Mouse (Mus musculus) kidney, postnatal 25 days (tissue): ENCODE results near the gene Gm36028.

Experiments
- DNase-seq, 2 experiments: peaks; one replicate each; pipeline ENCODE4 v3.0.0; 2021; ENCODE audit warnings: mixed read lengths in 2 of 2

The Gm36028 gene

GRCm38 (mm10) chr16:37857495-37857894 lies 3.5 kb downstream of the Gm36028 start:
- DNase-seq = peak; percentile 54 to 86

GRCm38 (mm10) chr16:37856327-37856726 lies 4.6 kb downstream of the Gm36028 start:
- DNase-seq = peak; percentile 30 to 75

DNA sequence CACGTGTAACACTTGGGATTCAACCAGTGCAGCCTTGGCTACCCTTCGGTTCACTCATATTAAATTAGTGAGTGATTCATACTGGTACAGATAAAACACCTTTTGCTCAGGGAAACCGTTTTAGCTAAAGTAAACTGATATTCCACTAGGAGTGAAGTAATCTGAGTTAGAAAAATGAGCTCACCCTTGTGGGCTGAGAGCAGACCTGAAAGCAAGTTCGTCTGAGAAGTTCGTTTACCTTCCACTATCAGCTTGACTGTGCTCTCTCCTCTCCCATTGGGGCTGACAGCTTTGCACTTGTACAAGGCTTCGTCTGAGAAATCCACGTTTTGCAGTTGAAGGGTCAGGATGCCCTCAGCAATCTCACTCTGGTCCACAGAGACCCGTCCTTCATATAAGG lies 5.4 kb downstream of the Gm36028 start:
- no peak for DNase-seq

GRCm38 (mm10) chr16:37854593-37854992 lies 6.4 kb downstream of the Gm36028 start:
- DNase-seq = no peak

DNA sequence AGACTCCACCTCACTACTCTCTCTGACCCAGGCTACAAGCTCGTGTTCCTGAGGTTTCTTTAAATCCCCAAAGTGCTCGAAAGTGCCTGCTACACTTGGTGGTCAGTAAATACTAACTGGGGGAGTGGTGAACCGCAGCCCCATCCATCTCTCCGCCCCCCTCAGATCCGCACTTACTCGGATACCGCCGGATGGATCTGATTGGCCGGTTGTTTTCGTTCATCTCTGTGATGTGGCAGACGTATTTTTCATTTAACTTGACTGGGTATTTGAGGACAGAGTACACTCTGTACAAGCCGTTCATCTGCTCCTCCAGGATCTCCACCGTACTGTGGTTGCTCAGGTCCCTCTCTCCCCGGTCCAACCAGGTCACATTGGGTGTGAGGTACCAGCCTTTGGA lies 6.9 kb downstream of the Gm36028 start:
- DNase-seq = no peak

DNA sequence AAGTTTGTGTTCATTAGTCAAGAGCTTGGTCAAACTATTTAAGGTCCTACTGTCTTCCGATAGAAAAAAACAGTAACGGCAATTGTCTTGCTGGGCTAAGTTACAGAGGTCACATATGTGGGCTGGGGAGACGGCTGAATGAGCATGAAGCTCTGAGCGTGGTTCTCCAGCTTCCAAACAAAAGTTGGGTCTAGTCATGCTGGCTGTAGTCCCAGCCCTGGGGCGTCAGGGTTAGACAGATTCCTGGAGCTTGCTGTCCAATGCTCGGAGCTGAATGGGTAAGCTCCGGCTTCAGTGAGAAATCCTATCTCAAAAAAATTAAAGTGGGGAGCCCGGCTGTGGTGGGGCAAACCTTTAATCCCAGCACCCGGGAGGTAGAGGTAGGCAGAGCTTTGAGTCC lies 7.7 kb downstream of the Gm36028 start:
- peak; percentile 47 to 58 for DNase-seq

DNA sequence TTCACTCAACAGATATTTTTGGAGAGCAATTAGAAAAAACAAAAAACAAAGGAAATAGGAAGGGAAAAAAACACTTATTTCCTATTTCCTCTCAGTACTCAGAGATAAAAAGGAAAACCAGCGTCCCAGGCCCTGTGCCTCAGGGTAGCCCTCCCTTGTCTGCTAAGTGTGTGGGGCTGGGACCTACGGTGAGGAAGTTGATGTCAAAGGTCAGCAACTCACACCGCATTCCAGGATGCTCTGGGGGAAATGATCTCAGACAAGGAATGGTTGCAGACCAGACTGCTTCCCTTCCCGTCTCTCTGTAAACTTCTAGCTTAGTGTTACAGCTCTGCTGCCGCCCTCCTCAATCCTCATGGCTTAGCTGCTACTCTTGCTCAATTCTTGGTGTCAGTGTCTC lies 9.6 kb downstream of the Gm36028 start:
- DNase-seq = peak; percentile 54 to 80

DNA sequence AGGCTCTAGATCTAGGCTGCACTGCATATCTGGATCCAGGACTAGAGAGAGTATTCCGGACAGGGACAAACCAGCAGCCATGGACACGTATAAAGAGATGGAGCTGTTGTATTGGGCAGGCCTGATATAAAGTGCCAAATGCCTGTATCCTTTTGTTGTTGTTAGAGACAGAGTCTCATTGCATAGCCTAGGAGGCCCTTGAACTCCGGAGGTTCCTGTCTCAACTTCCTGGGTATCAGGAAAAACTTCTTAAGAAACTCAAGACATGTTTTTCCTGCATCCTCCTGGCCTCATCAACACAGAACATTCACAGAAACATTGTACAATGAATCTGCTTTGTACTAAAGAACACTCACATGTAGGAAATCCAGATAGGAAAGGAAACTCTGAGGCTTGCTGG lies 13.9 kb downstream of the Gm36028 start:
- no peak for DNase-seq

DNA sequence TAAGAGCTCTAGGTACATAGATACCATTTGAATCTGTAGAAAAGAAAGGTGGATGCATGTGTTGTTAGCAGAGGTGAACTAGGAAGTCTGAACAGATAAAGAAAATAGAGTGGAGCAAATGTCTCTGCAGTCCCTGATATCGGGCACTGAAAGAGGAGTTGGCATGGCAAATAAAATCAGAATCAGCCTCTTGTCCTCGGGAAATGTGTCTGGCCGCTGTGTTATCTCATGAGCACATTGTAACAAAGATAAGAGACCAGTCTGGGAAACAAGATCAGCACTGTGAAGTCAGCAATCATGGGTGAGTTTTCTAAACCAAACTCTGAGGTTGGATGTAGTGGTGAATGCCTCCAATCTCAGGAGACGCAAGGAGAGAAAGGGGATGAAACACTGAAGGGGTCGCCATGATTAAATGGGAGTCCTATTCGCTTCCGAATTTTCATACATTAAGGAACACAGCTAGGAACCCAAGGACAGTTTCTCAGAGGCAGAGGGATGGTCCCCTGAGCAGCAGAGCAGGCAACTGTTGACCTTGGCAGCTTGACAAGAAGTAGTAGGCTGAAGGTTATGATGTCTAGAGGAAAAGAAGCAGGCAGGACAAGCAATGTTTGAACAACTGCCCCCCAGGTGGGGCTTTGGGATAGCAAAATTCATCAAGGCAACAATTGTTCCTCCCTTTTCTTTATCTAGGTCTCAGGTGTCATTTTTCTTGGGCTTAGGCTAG lies 15.6 kb downstream of the Gm36028 start:
- DNase-seq = peak in 1 of 2 experiments; percentile 33

GRCm38 (mm10) chr16:37843740-37844139 lies 17.2 kb downstream of the Gm36028 start:
- DNase-seq = no peak

DNA sequence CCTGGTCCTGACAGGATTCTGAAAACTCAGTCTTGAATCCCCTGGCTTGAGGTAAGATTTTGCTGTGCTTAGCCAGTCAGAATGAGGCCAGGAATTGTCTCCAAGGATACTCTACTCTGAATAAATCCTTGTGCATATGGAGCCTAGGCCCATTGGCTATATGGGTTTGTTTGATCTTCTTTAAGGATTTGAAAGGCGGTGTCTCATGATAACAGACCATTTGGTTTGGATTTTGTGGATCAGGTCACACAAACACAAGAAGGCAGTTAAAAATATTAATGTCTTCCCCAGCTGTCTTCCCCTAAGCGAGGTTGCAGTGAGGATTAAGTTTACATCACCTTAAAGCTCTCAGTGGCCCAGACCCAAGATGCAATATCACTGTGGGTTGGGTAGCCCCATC lies 18.5 kb downstream of the Gm36028 start:
- no peak for DNase-seq

DNA sequence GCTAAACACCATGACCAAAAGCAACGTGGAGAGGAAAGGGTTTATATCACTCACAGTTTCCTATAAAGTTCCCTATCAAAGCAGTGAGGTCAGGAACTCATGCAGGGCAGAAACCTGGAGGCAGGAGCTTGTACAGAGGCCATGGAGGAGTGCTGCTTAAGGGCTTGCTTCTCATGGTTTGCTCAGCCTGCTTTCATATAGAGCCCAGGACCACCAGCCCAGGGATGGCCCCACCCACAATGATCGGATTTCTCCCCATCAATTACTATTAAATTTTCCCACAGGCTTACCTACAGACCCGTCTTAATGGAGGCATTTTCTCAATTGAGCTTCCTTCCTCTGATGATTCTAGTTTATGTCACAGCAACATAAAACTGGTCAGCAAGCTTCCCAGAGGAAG lies 23.4 kb downstream of the Gm36028 start:
- DNase-seq = no peak

- no peak for DNase-seq
Measured at GRCm38 (mm10) chr16:37831041-37831440, 29.9 kb downstream of the Gm36028 start.

DNA sequence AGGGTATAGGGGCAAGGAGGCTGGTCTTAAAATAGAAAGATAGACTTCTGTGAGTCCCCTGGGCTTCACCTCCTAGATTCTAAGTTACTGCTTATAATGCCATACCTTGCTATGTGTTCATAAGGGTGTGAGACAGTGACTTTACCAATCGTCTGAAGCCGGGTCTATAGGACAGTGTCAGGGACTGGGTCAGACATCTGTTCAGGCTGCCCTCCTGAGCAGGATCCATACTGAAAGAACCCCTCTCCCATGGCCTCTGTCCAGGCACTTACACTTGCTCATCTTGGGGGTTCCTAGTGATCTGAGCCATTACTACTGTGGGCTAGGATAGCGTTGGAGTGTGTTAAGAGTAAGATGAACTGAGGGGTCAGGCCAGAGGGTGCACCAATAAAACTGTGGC lies 34.7 kb downstream of the Gm36028 start:
- no peak for DNase-seq

DNA sequence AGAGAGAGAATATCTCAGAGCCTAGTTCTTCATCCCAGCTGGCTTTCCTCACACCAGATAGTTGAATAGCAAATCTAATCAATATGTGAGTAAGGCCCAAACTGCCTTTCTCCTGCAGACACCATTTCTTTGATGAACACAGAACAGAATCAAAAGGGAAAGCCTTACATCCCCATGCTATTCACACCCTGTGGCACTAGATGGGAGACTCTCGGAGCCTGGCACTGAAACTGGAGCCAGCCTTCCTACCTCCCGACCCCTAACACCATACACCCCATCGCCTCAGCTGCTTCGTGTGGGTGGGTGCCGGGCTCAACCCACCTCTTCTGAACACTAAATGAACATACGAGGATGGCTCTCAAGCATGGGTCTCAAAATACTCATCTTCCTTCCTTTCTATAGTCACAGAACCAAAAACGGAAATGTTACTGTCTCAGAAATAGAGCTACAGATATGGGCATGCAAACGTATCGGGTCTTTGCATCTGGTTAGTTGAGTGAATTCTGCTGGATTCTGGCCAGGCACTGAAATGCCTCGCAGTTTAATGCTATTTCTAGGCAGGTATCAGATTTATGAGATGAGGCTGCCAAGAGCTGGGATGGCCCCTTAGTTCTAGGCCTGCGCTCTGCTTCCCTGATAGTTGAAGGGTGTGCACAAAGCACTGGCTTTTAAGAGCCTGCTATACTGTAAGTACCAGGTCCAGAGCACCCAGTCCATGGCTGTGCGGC lies 36.0 kb downstream of the Gm36028 start:
- DNase-seq = no peak

- peak; percentile 77 for DNase-seq
Measured at GRCm38 (mm10) chr16:37823949-37824348, 37.0 kb downstream of the Gm36028 start.

DNA sequence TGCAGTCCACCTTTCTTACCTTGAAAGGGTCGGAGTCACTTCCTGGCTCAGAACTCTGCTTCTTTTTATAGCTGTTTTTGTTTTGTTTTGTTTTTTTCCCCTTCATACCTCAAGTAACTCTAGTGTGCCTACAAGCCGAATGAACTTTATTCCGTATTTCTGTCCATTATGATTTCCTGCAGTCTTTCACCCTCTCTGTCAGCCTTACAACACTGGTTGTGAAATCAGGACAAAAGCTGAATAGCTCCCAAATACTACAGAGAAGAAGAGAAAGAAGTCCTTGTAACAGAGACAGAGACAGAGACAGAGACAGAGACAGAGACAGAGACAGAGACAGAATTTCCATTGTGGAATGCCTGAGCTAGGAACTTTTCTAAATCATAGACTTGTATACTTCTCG lies 43.0 kb downstream of the Gm36028 start:
- DNase-seq = no peak

- peak; percentile 84 to 92 for DNase-seq
Measured at GRCm38 (mm10) chr16:37814383-37814971, 46.5 kb downstream of the Gm36028 start.

GRCm38 (mm10) chr16:37813691-37814382 lies 47.1 kb downstream of the Gm36028 start:
- no peak for DNase-seq

- DNase-seq = peak; percentile 51 to 70
Measured at GRCm38 (mm10) chr16:37812474-37812886, 48.5 kb downstream of the Gm36028 start.

GRCm38 (mm10) chr16:37811874-37812273 lies 49.1 kb downstream of the Gm36028 start:
- no peak for DNase-seq

GRCm38 (mm10) chr16:37809623-37809992 lies 51.3 kb downstream of the Gm36028 start:
- no peak for DNase-seq

DNA sequence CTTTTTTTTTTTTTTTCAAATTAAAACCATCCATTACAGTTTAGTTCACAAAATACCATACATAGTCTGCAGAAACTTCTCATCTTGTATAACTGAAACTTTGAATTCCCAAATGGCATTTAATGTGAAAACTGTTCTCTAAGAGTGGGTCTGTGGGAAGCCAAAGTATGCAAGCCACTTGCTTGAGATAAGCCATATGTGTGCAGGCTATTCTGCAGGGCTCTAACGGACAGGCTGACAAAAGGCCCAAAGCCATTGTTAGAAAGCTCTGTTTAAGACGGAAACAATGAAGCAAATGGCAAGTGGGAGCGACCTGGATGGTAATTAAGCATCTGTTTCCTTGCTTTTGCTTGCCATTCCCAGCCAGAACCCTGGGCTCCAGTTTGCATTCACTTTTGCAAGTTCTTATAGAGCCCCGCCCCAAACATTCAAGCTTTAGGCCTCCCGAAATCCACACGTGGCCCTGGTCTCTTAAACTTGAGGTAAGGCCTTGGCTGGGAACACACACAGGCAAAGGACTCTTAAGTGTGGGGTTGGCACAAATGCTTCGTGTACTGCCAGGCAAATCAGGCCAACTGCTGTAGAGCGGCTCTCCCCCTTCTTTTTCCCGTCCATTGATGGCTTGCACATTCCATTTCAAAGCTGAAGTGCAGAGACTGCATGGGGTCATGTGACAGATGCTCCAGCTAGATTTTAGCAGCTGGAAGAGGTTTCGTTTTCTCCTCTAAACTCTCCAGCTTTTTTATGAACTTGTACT lies 51.9 kb downstream of the Gm36028 start:
- peak in 1 of 2 experiments; percentile 50 for DNase-seq
